ENCODE assay signal across 11 mouse cellular contexts in genomic region chr10:100127837-100128743, GRCm38 (mm10).
DNase-seq lines count a peak whose midpoint lies in the region; ATAC-seq and TF ChIP-seq lines count a peak whose summit lies in the region.
"Had no signal": no experiment of that assay in that cellular context is flagged by ENCODE, and none has a peak within 500 bp of the region (broad histone marks: within the 10 kb centered on the region; RNA-seq: fewer than 3 reads in every experiment).

No protein-coding gene starts in this region.

- no peaks in the 10 kb centered on the region for H3K36me3 ChIP-seq in E14TG2a.4 (ENCODE audit: insufficient read depth, low read length)
- H3K36me3 ChIP-seq in hindbrain, embryonic 13.5 days: no peaks in the 10 kb centered on the region
- H3K36me3 ChIP-seq in midbrain, embryonic 13.5 days: no peaks in the 10 kb centered on the region
- H3K36me3 ChIP-seq in heart, embryonic 10.5 days: no peaks in the 10 kb centered on the region
- H3K36me3 ChIP-seq: embryonic facial prominence, embryonic 15.5 days; heart, embryonic 13.5 days; liver, embryonic 12.5 days had no signal

- peaks cover 14% of the 10 kb centered on the region for H3K27me3 ChIP-seq in E14TG2a.4 (ENCODE audit: insufficient read depth, low read length)
- no peaks in the 10 kb centered on the region for H3K27me3 ChIP-seq in hindbrain, embryonic 13.5 days
- no peaks in the 10 kb centered on the region for H3K27me3 ChIP-seq in midbrain, embryonic 13.5 days
- no peaks in the 10 kb centered on the region for H3K27me3 ChIP-seq in heart, embryonic 10.5 days (ENCODE audit: insufficient read depth, poor library complexity, severe bottlenecking)
- H3K27me3 ChIP-seq: embryonic facial prominence, embryonic 15.5 days; heart, embryonic 13.5 days; liver, embryonic 12.5 days had no signal

- TF ChIP-seq CTCF in E14TG2a.4 (conservative IDR thresholded peaks at IDR 0.05; ENCODE audit: low read length): no peak

- H3K9ac ChIP-seq in hindbrain, embryonic 13.5 days: no peak overlapping the region
- H3K9ac ChIP-seq in midbrain, embryonic 13.5 days (replicated peaks): no peak overlapping the region
- H3K9ac ChIP-seq: embryonic facial prominence, embryonic 15.5 days; heart, embryonic 13.5 days; liver, embryonic 12.5 days had no signal

- DNase-seq in embryo, embryonic 10.5 days (ENCODE audit: low spot score): peak; percentile 55
- DNase-seq in layer of hippocampus, postnatal 10 days (ENCODE audit: low spot score in 2 of 2): no peak
- no peak for DNase-seq in heart, embryonic 10.5 days (ENCODE audit: low spot score)
- no peak for DNase-seq in T-cell, adult 2 months (ENCODE audit: low spot score)
- DNase-seq: thymus, adult 2 months had no signal

- peak; percentile 91 for ATAC-seq in hindbrain, embryonic 13.5 days (ENCODE audit: low FRiP score)
- ATAC-seq in midbrain, embryonic 13.5 days: peak; percentile 95
- ATAC-seq: liver, embryonic 12.5 days had no signal

- peak overlapping the region; percentile 41 for H3K4me2 ChIP-seq in hindbrain, embryonic 13.5 days
- H3K4me2 ChIP-seq in midbrain, embryonic 13.5 days (replicated peaks): peak overlapping the region; percentile 35
- H3K4me2 ChIP-seq: embryonic facial prominence, embryonic 15.5 days; heart, embryonic 13.5 days; liver, embryonic 12.5 days had no signal

- 0 out of 2 replicates have a peak overlapping the region, but pooled peaks have one; percentile 24 for H3K4me3 ChIP-seq in E14TG2a.4 (replicated peaks; ENCODE audit: low read length)
- H3K4me3 ChIP-seq in hindbrain, embryonic 13.5 days: no peak overlapping the region; the same call in 1 of the 2 replicates
- 0 out of 2 replicates have a peak overlapping the region, but pooled peaks have one; percentile 7 for H3K4me3 ChIP-seq in midbrain, embryonic 13.5 days (replicated peaks)
- H3K4me3 ChIP-seq in heart, embryonic 10.5 days: no peak overlapping the region
- H3K4me3 ChIP-seq: embryonic facial prominence, embryonic 15.5 days; heart, embryonic 13.5 days; liver, embryonic 12.5 days had no signal

- 26% methylated on average over 23 of the region's 23 CpGs for WGBS in hindbrain, embryonic 13.5 days
- 27% methylated on average over 23 of the region's 23 CpGs for WGBS in midbrain, embryonic 13.5 days
- 75% methylated on average over 23 of the region's 23 CpGs for WGBS in heart, embryonic 10.5 days

- peak overlapping the region; percentile 63 for H3K27ac ChIP-seq in hindbrain, embryonic 13.5 days
- peak overlapping the region; percentile 59 for H3K27ac ChIP-seq in midbrain, embryonic 13.5 days
- no peak overlapping the region for H3K27ac ChIP-seq in heart, embryonic 10.5 days
- H3K27ac ChIP-seq: embryonic facial prominence, embryonic 15.5 days; heart, embryonic 13.5 days; liver, embryonic 12.5 days had no signal

- no peaks in the 10 kb centered on the region for H3K9me3 ChIP-seq in E14TG2a.4 (ENCODE audit: low read length)
- H3K9me3 ChIP-seq in hindbrain, embryonic 13.5 days: no peaks in the 10 kb centered on the region
- no peaks in the 10 kb centered on the region for H3K9me3 ChIP-seq in midbrain, embryonic 13.5 days
- no peaks in the 10 kb centered on the region for H3K9me3 ChIP-seq in heart, embryonic 10.5 days
- H3K9me3 ChIP-seq: embryonic facial prominence, embryonic 15.5 days; heart, embryonic 13.5 days; liver, embryonic 12.5 days had no signal

- H3K4me1 ChIP-seq in E14TG2a.4 (replicated peaks; ENCODE audit: low read depth, low read length): peaks cover 15% of the 10 kb centered on the region
- H3K4me1 ChIP-seq in hindbrain, embryonic 13.5 days (replicated peaks): peaks cover 9% of the 10 kb centered on the region
- peaks cover 11% of the 10 kb centered on the region for H3K4me1 ChIP-seq in midbrain, embryonic 13.5 days (replicated peaks)
- H3K4me1 ChIP-seq in heart, embryonic 10.5 days: peaks cover 5% of the 10 kb centered on the region; the same call in 1 of the 2 replicates
- H3K4me1 ChIP-seq: embryonic facial prominence, embryonic 15.5 days; liver, embryonic 12.5 days had no signal

Comparison
In these comparisons a context has a peak if more than half of its experiments do, and no peak if none do; other contexts are left out.
1. H3K4me3 ChIP-seq: peak in E14TG2a.4 (single experiment) and midbrain, embryonic 13.5 days (single experiment); none in hindbrain, embryonic 13.5 days (single experiment) and heart, embryonic 10.5 days (single experiment).